Mouse (Mus musculus): ENCODE results near the gene Bpnt1. TPM values are rescaled to one million over a fixed set of nuclear protein-coding genes. Genes with fewer than 3 reads are reported as not detected.

The Bpnt1 gene
- 39.3 and 43.2 TPM in 2 replicates for polyA plus RNA-seq (2021; fragmentation: Nextera tagmentation)
- long read RNA-seq, experiment 1, transcript Bpnt1-201 (9 exons, 2,200 nt): minor isoform, 32 of 89 reads
- long read RNA-seq, experiment 1, transcript Bpnt1-202 (8 exons, 1,046 nt): minor isoform, 5 of 89 reads
- long read RNA-seq, experiment 1, transcript Bpnt1-205 (10 exons, 1,226 nt): major isoform, 35 of 89 reads
- long read RNA-seq, experiment 1, partial matches to known transcripts: 12 of 89 reads
- long read RNA-seq, experiment 1, other reads (novel, unspliced or antisense): 5 of 89 reads
- long read RNA-seq, experiment 2, transcript Bpnt1-201 (9 exons, 2,200 nt): minor isoform, 74 of 231 reads
- long read RNA-seq, experiment 2, transcript Bpnt1-202 (8 exons, 1,046 nt): minor isoform, 10 of 231 reads
- long read RNA-seq, experiment 2, transcript Bpnt1-205 (10 exons, 1,226 nt): major isoform, 119 of 231 reads
- long read RNA-seq, experiment 2, partial matches to known transcripts: 4 of 231 reads
- long read RNA-seq, experiment 2, other reads (novel, unspliced or antisense): 24 of 231 reads

GRCm38 (mm10) chr1:185331983-185332430, at the start of gene Bpnt1:
TSS of gene Bpnt1 (plus strand) at chr1:185332149.

GRCm38 (mm10) chr1:185328721-185329610, 3.0 kb upstream of the Bpnt1 start, which contains the start of gene Iars2:
TSS of gene Iars2 (minus strand) at chr1:185329396.

GRCm38 (mm10) chr1:185362677-185363520, 30.9 kb downstream of the Bpnt1 start, which contains the start of gene Eprs:
TSS of gene Eprs (plus strand) at chr1:185363044.

Small RNA genes within 50 kb of the gene (microRNA-seq; reads per million reads assigned to microRNA genes)
- gene Mir194-1 (not detected), gene Mir215 (not detected)

Other genes with a start within 250 kb of the Bpnt1 start
- 13.1 and 15.8 TPM in 2 replicates for gene Rab3gap2, start 128.0 kb upstream of the Bpnt1 start, polyA plus RNA-seq (2021; fragmentation: Nextera tagmentation)
- gene Iars2, start 2.8 kb upstream of the Bpnt1 start, polyA plus RNA-seq (2021; fragmentation: Nextera tagmentation): 11.8 and 13.3 TPM in 2 replicates
- gene Eprs, start 30.9 kb downstream of the Bpnt1 start, polyA plus RNA-seq (2021; fragmentation: Nextera tagmentation): 58.5 and 69.4 TPM in 2 replicates
- 3.2 and 3.7 TPM in 2 replicates for gene Slc30a10, start 122.7 kb downstream of the Bpnt1 start, polyA plus RNA-seq (2021; fragmentation: Nextera tagmentation)

Measured in layer of hippocampus, adult 6 months (tissue).